Mouse (Mus musculus): ENCODE measurements around the gene Olfr459.

DNA sequence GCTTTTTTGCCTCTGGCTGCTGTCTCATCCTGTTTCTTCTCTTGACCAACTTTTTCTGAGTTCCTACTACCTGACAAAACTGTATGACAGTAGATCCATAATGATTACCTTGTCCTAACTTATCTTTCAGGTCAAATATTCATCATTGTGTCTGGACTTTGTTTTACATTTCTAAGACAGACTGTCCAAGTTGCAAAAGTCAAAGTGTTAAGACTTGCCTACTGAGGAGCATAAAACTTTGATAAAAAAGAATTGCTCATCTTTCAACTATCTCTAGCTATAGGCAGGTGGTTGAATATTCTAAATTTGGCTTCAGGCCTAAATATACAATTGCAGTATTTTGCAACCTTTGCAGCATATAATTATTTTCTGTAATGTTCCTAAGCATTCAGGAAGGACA lies 49.1 kb upstream of the Olfr459 start:
- TF ChIP-seq USF2 (conservative IDR thresholded peaks at IDR 0.05; ENCODE audit: low read depth, low read length) (no peak), CHD2 (IDR thresholded peaks at IDR 0.05; ENCODE audit: low read length) (no peak), ZC3H11A (IDR thresholded peaks at IDR 0.05; ENCODE audit: low read depth, low read length) (no peak), POLR2A (IDR thresholded peaks at IDR 0.05; ENCODE audit: low read depth, low read length) (no peak), CTCF (conservative IDR thresholded peaks at IDR 0.05 in 1 of 2, IDR thresholded peaks at IDR 0.05 in 1 of 2; ENCODE audit: low read depth in 2 of 2, low read length in 2 of 2) (no peak), MAZ (IDR thresholded peaks at IDR 0.05; ENCODE audit: low read depth, low read length) (no peak), CHD1 (IDR thresholded peaks at IDR 0.05; ENCODE audit: low read depth, low read length) (no peak), USF1 (IDR thresholded peaks at IDR 0.05; ENCODE audit: low read depth, low read length) (no peak), RCOR1 (conservative IDR thresholded peaks at IDR 0.05; ENCODE audit: low read depth, low read length) (no peak), EP300 (IDR thresholded peaks at IDR 0.05; ENCODE audit: low read length) (no peak), NRF1 (IDR thresholded peaks at IDR 0.05; ENCODE audit: low read depth, low read length) (no peak), ZNF384 (IDR thresholded peaks at IDR 0.05; ENCODE audit: low read depth, low read length) (no peak), POLR2AphosphoS2 (IDR thresholded peaks at IDR 0.05; ENCODE audit: low read depth, low read length) (no peak), BHLHE40 (IDR thresholded peaks at IDR 0.05; ENCODE audit: low read depth, low read length) (no peak)

Measured in CH12.LX (cell line).